Mouse (Mus musculus): ENCODE measurements around the gene Ergic3.
A peak's percentile ranks its signal among the peaks of the same experiment; 100 is the strongest.

The Ergic3 gene

DNA sequence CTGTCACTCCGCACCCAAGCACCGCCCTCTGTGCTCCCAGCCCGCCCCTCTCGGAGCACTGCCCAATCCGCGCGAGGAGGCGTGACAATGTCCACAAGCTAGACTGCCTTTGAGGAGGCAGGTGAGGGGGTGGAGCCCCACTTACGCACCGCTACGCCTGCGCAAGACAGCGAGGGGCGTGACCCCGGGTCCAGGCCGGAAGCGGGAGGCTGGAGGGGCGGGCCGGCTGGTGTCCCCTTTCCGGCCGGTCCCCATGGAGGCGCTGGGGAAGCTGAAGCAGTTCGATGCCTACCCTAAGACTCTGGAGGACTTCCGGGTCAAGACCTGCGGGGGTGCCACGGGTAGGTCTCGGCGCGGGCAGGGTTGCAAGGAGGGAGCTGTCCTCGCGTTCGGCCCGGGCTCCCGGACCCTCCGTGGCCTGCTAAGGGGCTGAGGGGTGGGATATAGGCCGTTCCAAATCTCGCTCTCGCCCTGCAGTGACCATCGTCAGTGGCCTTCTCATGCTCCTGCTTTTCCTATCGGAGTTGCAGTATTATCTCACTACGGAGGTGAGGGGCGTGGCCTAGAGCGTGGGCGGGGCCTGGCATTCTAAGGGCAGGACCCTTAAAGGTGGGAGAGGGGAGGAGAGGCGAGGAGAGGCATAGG, at the start of gene Ergic3, which contains the start of gene 6430550D23Rik:
TSS of gene Ergic3 (plus strand) at position 158 of the 645 bp plus-strand sequence.
TSS of gene 6430550D23Rik (minus strand) at position 90 of the 645 bp plus-strand sequence.
- peak; percentile 99 for DNase-seq (ENCODE audit: low read depth, low spot score)

- no peak for DNase-seq (ENCODE audit: low read depth, low spot score)
Measured at GRCm38 (mm10) chr2:155959981-155960380, 47.9 kb upstream of the Ergic3 start.

GRCm38 (mm10) chr2:155961862-155962261, 46.0 kb upstream of the Ergic3 start:
- DNase-seq (ENCODE audit: low read depth, low spot score), result no peak

DNA sequence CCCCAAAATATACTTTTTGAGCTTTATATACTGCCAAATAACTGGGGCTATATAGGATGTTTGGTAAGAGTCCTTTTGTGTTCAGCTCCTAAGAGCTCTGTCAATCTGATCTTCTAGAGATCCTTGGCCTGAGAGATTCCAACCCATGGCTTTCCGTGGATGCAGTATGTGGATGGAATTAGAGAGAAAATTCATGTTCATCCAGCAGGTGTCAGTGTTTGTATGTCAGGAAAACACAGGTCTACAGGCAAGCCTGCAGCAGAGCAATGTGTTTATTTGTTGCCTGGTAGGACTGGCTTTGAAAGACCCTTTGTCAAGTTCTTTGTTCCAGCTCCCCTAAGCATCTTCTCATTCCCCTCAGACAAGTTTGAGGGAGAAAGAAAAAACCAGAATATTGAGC, 44.9 kb upstream of the Ergic3 start:
- DNase-seq (ENCODE audit: low read depth, low spot score), result peak; percentile 41

DNA sequence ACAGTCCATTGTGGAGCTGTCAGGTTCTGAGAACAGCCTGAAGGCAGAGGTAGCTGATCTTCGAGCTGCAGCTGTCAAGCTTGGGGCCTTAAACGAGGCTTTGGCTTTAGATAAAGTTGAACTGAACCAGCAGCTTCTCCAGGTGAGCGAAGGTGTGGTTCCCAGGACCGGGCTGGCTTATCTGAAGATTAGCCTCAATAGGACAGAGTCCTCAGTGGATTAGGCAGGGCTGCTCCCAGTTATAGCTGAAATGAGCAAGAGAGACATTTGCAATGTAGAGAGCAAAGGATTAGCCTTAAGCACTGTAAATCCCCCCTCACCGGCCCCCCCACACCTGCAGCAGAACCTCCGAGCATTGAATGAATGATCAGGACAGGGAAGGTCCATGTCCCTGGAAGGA, 34.5 kb upstream of the Ergic3 start:
- DNase-seq (ENCODE audit: low read depth, low spot score), result no peak

DNA sequence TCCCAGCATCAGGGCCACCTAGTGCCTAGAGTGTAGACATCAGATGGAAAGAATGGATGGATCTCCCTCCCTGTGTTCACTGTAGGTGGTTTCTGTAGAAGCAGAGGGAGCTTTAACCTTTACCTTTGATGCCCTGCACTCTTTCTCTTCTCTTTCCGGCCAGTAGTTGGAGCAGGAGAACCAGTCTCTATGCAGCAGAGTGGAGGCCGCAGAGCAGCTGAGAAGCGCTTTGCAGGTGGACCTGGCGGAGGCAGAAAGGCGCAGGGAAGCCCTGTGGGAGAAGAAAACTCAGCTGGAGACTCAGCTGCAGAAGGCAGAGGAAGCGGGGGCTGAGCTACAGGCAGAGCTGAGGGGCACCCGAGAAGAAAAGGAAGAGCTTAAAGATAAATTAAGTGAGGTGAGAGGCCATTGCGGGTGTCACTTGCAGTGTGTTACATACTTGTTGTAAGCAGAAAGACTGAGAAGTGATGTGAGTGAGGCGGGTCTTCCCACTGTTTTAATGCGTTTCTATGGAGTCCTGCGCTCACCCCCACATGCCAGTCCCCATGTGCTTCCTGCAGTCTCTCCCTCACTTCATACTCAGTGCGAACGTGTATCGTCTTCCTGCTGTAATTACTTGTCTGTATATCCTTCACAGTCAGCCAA, 33.6 kb upstream of the Ergic3 start:
- peak; percentile 11 for DNase-seq (ENCODE audit: low read depth, low spot score)

GRCm38 (mm10) chr2:155979328-155979991, 28.4 kb upstream of the Ergic3 start:
- DNase-seq (ENCODE audit: low read depth, low spot score), result peak; percentile 79

GRCm38 (mm10) chr2:155985776-155986175, 22.1 kb upstream of the Ergic3 start:
- DNase-seq (ENCODE audit: low read depth, low spot score), result no peak

GRCm38 (mm10) chr2:155987131-155987530, 20.7 kb upstream of the Ergic3 start:
- DNase-seq (ENCODE audit: low read depth, low spot score), result no peak

DNA sequence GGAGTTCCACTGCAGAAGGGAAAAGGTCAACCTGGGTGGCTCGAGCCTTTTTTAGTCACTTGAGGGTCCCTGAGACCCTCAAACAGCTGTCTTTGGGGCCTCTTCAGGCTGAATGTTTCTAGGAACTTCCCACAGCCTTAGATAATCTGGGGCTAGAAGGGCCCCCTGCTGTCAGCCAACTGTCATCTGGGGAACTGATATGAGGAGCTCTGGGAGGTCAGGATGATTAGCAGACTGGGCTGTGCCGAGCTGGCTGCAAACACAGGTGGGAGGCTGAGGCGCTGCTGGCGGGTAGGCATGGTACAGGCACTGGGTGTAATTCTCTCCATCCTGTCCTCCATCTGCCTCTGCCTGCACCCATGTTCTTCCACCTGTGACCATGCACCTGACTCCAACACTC, 18.8 kb upstream of the Ergic3 start:
- DNase-seq (ENCODE audit: low read depth, low spot score), result no peak

GRCm38 (mm10) chr2:155991151-155991550, 16.7 kb upstream of the Ergic3 start:
- DNase-seq (ENCODE audit: low read depth, low spot score), result no peak

DNA sequence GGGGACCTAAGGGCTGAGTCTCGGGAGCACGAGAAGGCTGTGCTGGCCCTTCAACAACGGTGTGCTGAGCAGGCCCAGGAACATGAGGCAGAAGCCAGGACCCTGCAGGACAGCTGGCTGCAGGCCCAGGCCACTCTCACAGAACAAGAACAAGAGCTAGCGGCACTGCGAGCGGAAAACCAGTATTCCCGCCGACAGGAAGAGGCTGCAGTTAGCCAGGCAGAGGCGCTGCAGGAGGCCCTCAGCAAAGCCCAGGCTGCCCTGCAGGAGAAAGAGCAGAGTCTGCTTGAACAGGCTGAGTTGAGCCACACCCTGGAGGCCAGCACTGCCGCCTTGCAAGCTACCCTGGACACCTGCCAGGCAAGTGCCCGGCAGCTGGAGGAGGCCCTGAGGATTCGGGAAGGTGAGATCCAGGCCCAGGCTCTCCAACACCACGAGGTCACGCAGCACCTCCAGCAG, 16.0 kb upstream of the Ergic3 start:
- DNase-seq (ENCODE audit: low read depth, low spot score), result no peak

DNA sequence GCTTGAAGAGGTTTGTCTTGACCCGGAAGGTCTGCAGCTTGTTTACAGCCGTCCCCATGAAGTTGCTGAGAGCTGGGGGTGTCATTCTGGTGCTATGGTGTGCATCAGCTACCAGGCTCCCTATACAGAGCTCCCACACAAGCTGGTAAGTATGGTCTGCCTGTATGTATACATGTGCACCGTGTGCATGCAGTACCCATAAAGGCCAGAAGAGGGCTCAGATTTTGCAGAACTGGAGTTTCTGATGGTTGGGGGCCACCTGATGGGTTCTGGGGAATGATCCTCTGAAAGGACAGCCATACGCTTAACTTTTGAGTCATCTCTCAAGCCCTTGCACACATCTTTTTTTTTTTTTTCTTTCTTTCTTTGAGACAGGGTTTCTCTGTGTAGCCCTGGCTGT, 2.5 kb upstream of the Ergic3 start:
- peak; percentile 52 for DNase-seq (ENCODE audit: low read depth, low spot score)

DNA sequence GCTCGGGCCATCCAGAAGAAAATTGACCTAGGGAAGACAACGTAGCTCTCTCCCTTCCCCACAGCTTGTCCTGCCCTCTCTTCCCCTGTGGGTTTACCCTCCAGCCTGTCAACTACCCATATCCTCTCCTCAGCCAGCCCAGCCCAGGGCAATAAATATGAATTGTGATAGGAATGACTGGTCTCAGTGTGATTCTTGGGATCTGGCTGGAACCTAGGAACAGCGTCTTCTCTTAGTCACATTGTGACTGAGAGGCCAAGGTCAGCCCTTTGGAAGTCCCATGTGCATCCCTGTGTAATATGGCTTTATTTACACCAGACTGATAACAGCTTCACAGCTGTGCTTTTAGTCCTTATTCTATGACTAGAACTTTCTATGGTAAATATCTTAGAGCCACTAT, 10.3 kb downstream of the Ergic3 start:
- DNase-seq (ENCODE audit: low read depth, low spot score), result no peak

- DNase-seq (ENCODE audit: low read depth, low spot score), result no peak
Measured at GRCm38 (mm10) chr2:156021219-156021618, 13.4 kb downstream of the Ergic3 start.

- DNase-seq (ENCODE audit: low read depth, low spot score), result no peak
Measured at GRCm38 (mm10) chr2:156021765-156022164, 13.9 kb downstream of the Ergic3 start.

- DNase-seq (ENCODE audit: low read depth, low spot score), result no peak
Measured at GRCm38 (mm10) chr2:156025482-156025881, 17.6 kb downstream of the Ergic3 start.

- no peak for DNase-seq (ENCODE audit: low read depth, low spot score)
Measured at GRCm38 (mm10) chr2:156039390-156039789, 31.5 kb downstream of the Ergic3 start.

GRCm38 (mm10) chr2:156042903-156043302, 35.1 kb downstream of the Ergic3 start:
- DNase-seq (ENCODE audit: low read depth, low spot score), result no peak

GRCm38 (mm10) chr2:156047929-156048328, 40.1 kb downstream of the Ergic3 start:
- peak; percentile 55 for DNase-seq (ENCODE audit: low read depth, low spot score)

- no peak for DNase-seq (ENCODE audit: low read depth, low spot score)
Measured at GRCm38 (mm10) chr2:156052816-156053215, 45.0 kb downstream of the Ergic3 start, which contains the start of gene Fer1l4. Fer1l4 (minus strand) TSS chr2:156052947.

All from CD4-positive, CD25-positive, alpha-beta regulatory T cell, adult 2 months (primary cell).